Mouse (Mus musculus): ENCODE measurements around the gene Cry2. TPM values are rescaled to one million over a fixed set of nuclear protein-coding genes. Genes with fewer than 3 reads are reported as not detected.

Gene Cry2
- polyA plus RNA-seq, 1 experiment from 2014 or later, result 16.1 TPM

GRCm38 (mm10) chr2:92471886-92472670 lies 38.2 kb upstream of the Cry2 start:
- ATAC-seq, result no peak
- H3K9me3 ChIP-seq (replicated peaks; ENCODE audit: control insufficient read depth, low read length), result no peaks in the 10 kb centered on the region
- no peaks in the 10 kb centered on the region for H3K27me3 ChIP-seq (replicated peaks; ENCODE audit: control insufficient read depth, insufficient read depth, low read length)
- 84% methylated on average over 12 of the region's 12 CpGs for WGBS
- H3K4me1 ChIP-seq (ENCODE audit: control insufficient read depth, insufficient read depth, low read length), result no peaks in the 10 kb centered on the region
- H3K36me3 ChIP-seq (ENCODE audit: control insufficient read depth, insufficient read depth, low read length), result no peaks in the 10 kb centered on the region
- H3K4me2 ChIP-seq (ENCODE audit: low read length), result no peak overlapping the region
- no peak overlapping the region for H3K27ac ChIP-seq (ENCODE audit: low read depth, low read length)
- no peak for DNase-seq (ENCODE audit: low spot score)
- no peak overlapping the region for H3K9ac ChIP-seq (ENCODE audit: low read length)
- no peak overlapping the region for H3K4me3 ChIP-seq (ENCODE audit: low read depth, low read length)

GRCm38 (mm10) chr2:92464690-92465089 lies 30.8 kb upstream of the Cry2 start:
- no peak overlapping the region for H3K9ac ChIP-seq (ENCODE audit: low read length)
- 76% methylated on average over 3 of the region's 3 CpGs for WGBS

GRCm38 (mm10) chr2:92461215-92461614 lies 27.4 kb upstream of the Cry2 start:
- Histone ChIP-seq H3K27ac (ENCODE audit: low read depth, low read length) (no peak overlapping the region), H3K36me3 (ENCODE audit: control insufficient read depth, insufficient read depth, low read length) (no peaks in the 10 kb centered on the region), H3K27me3 (replicated peaks; ENCODE audit: control insufficient read depth, insufficient read depth, low read length) (no peaks in the 10 kb centered on the region), H3K9me3 (replicated peaks; ENCODE audit: control insufficient read depth, low read length) (no peaks in the 10 kb centered on the region), H3K9ac (ENCODE audit: low read length) (no peak overlapping the region), H3K4me1 (ENCODE audit: control insufficient read depth, insufficient read depth, low read length) (peaks cover 24% of the 10 kb centered on the region), H3K4me2 (ENCODE audit: low read length) (no peak overlapping the region), H3K4me3 (ENCODE audit: low read depth, low read length) (no peak overlapping the region)
- DNase-seq (ENCODE audit: low spot score), result no peak
- ATAC-seq, result no peak
- 87% methylated on average over 1 of the region's 1 CpGs for WGBS

More at GRCm38 (mm10) chr2:92464690-92465089, 30.8 kb upstream of the Cry2 start:
- H3K9me3 ChIP-seq (replicated peaks; ENCODE audit: control insufficient read depth, low read length), result no peaks in the 10 kb centered on the region
- no peak overlapping the region for H3K27ac ChIP-seq (ENCODE audit: low read depth, low read length)
- H3K4me2 ChIP-seq (ENCODE audit: low read length), result no peak overlapping the region
- DNase-seq (ENCODE audit: low spot score) (no peak), ATAC-seq (no peak)
- H3K36me3 ChIP-seq (ENCODE audit: control insufficient read depth, insufficient read depth, low read length), result no peaks in the 10 kb centered on the region
- peaks cover 5% of the 10 kb centered on the region; the same call in 1 of the 2 replicates for H3K4me1 ChIP-seq (ENCODE audit: control insufficient read depth, insufficient read depth, low read length)
- no peaks in the 10 kb centered on the region for H3K27me3 ChIP-seq (replicated peaks; ENCODE audit: control insufficient read depth, insufficient read depth, low read length)
- no peak overlapping the region for H3K4me3 ChIP-seq (ENCODE audit: low read depth, low read length)

- Histone ChIP-seq H3K4me3 (ENCODE audit: low read depth, low read length) (peak within 1 kb of the TSS; percentile 70), H3K4me1 (ENCODE audit: control insufficient read depth, insufficient read depth, low read length) (peaks cover 24% of the 10 kb centered on the region), H3K27me3 (replicated peaks; ENCODE audit: control insufficient read depth, insufficient read depth, low read length) (no peaks in the 10 kb centered on the region), H3K9me3 (replicated peaks; ENCODE audit: control insufficient read depth, low read length) (no peaks in the 10 kb centered on the region), H3K9ac (ENCODE audit: low read length) (peak within 1 kb of the TSS; percentile 67), H3K4me2 (ENCODE audit: low read length) (peak within 1 kb of the TSS; percentile 96), H3K36me3 (ENCODE audit: control insufficient read depth, insufficient read depth, low read length) (no peaks in the 10 kb centered on the region), H3K27ac (ENCODE audit: low read depth, low read length) (no peak within 1 kb of the TSS)
- ATAC-seq (peak; percentile 13; the same call in 1 of the 2 replicates), DNase-seq (ENCODE audit: low spot score) (no peak)
- WGBS, result 2% methylated on average over 34 of the region's 34 CpGs
Measured at GRCm38 (mm10) chr2:92459921-92460707, 26.3 kb upstream of the Cry2 start, which contains the start of gene Slc35c1. Gene Slc35c1 (minus strand): TSS chr2:92460538.

- Histone ChIP-seq H3K27me3 (replicated peaks; ENCODE audit: control insufficient read depth, insufficient read depth, low read length) (no peaks in the 10 kb centered on the region), H3K9me3 (replicated peaks; ENCODE audit: control insufficient read depth, low read length) (no peaks in the 10 kb centered on the region), H3K4me1 (ENCODE audit: control insufficient read depth, insufficient read depth, low read length) (peaks cover 24% of the 10 kb centered on the region), H3K9ac (ENCODE audit: low read length) (peak overlapping the region; percentile 67), H3K27ac (ENCODE audit: low read depth, low read length) (no peak overlapping the region), H3K4me3 (ENCODE audit: low read depth, low read length) (peak overlapping the region; percentile 70), H3K4me2 (ENCODE audit: low read length) (peak overlapping the region; percentile 96), H3K36me3 (ENCODE audit: control insufficient read depth, insufficient read depth, low read length) (peaks cover 2% of the 10 kb centered on the region)
- under 1% methylated on average over 55 of the region's 55 CpGs for WGBS
- peak; percentile 88 for ATAC-seq
- peak; percentile 89 for DNase-seq (ENCODE audit: low spot score)
Measured at GRCm38 (mm10) chr2:92459141-92459920, 25.5 kb upstream of the Cry2 start.

- Histone ChIP-seq H3K9ac (ENCODE audit: low read length) (peak overlapping the region; percentile 67), H3K4me3 (ENCODE audit: low read depth, low read length) (peak overlapping the region; percentile 70), H3K4me2 (ENCODE audit: low read length) (peak overlapping the region; percentile 96), H3K9me3 (replicated peaks; ENCODE audit: control insufficient read depth, low read length) (no peaks in the 10 kb centered on the region), H3K27me3 (replicated peaks; ENCODE audit: control insufficient read depth, insufficient read depth, low read length) (no peaks in the 10 kb centered on the region), H3K27ac (ENCODE audit: low read depth, low read length) (no peak overlapping the region), H3K36me3 (ENCODE audit: control insufficient read depth, insufficient read depth, low read length) (peaks cover 11% of the 10 kb centered on the region), H3K4me1 (ENCODE audit: control insufficient read depth, insufficient read depth, low read length) (peaks cover 24% of the 10 kb centered on the region)
- DNase-seq (ENCODE audit: low spot score) (no peak), ATAC-seq (no peak)
- WGBS, result 74% methylated on average over 13 of the region's 13 CpGs
Measured at GRCm38 (mm10) chr2:92458481-92458880, 24.6 kb upstream of the Cry2 start.

- Histone ChIP-seq H3K4me2 (ENCODE audit: low read length) (no peak overlapping the region), H3K9me3 (replicated peaks; ENCODE audit: control insufficient read depth, low read length) (no peaks in the 10 kb centered on the region), H3K36me3 (ENCODE audit: control insufficient read depth, insufficient read depth, low read length) (peaks cover 18% of the 10 kb centered on the region), H3K4me1 (ENCODE audit: control insufficient read depth, insufficient read depth, low read length) (peaks cover 24% of the 10 kb centered on the region), H3K27ac (ENCODE audit: low read depth, low read length) (no peak overlapping the region), H3K27me3 (replicated peaks; ENCODE audit: control insufficient read depth, insufficient read depth, low read length) (no peaks in the 10 kb centered on the region), H3K9ac (ENCODE audit: low read length) (no peak overlapping the region), H3K4me3 (ENCODE audit: low read depth, low read length) (no peak overlapping the region)
- no peak for ATAC-seq
- 79% methylated on average over 8 of the region's 8 CpGs for WGBS
- DNase-seq (ENCODE audit: low spot score), result no peak
Measured at GRCm38 (mm10) chr2:92456970-92457530, 23.2 kb upstream of the Cry2 start.

GRCm38 (mm10) chr2:92455704-92456103 lies 21.9 kb upstream of the Cry2 start:
- Histone ChIP-seq H3K9ac (ENCODE audit: low read length) (no peak overlapping the region), H3K4me1 (ENCODE audit: control insufficient read depth, insufficient read depth, low read length) (peaks cover 24% of the 10 kb centered on the region), H3K27ac (ENCODE audit: low read depth, low read length) (no peak overlapping the region), H3K9me3 (replicated peaks; ENCODE audit: control insufficient read depth, low read length) (no peaks in the 10 kb centered on the region), H3K4me3 (ENCODE audit: low read depth, low read length) (no peak overlapping the region), H3K36me3 (ENCODE audit: control insufficient read depth, insufficient read depth, low read length) (peaks cover 18% of the 10 kb centered on the region), H3K27me3 (replicated peaks; ENCODE audit: control insufficient read depth, insufficient read depth, low read length) (no peaks in the 10 kb centered on the region), H3K4me2 (ENCODE audit: low read length) (no peak overlapping the region)
- no peak for ATAC-seq
- WGBS, result 76% methylated on average over 3 of the region's 3 CpGs
- no peak for DNase-seq (ENCODE audit: low spot score)

Measured in forebrain, embryonic 14.5 days (tissue).